Mouse (Mus musculus) embryo, embryonic 10 days (tissue): ENCODE data around the gene Hpse.

Experiments
- DNase-seq: peaks from one replicate; pipeline ENCODE4 v3.0.0-alpha.2; 2015; ENCODE audit warnings: low spot score

The Hpse gene

GRCm38 (mm10) chr5:100697398-100697797, 22.1 kb downstream of the Hpse start:
- DNase-seq: no peak

- DNase-seq: no peak
These were observed 33.9 kb downstream of the Hpse start for GRCm38 (mm10) chr5:100685631-100686030.

GRCm38 (mm10) chr5:100680542-100680933, 39.0 kb downstream of the Hpse start:
- DNase-seq: no peak

GRCm38 (mm10) chr5:100679911-100680541, 39.5 kb downstream of the Hpse start:
- DNase-seq: no peak

- peak; percentile 95 for DNase-seq
These were observed 44.7 kb downstream of the Hpse start, which contains the start of gene Coq2 for GRCm38 (mm10) chr5:100674711-100675376. Gene Coq2 (minus strand): TSS chr5:100675140.

- peak; percentile 96 for DNase-seq
These were observed 45.6 kb downstream of the Hpse start for GRCm38 (mm10) chr5:100673745-100674486.

GRCm38 (mm10) chr5:100672403-100672802, 47.1 kb downstream of the Hpse start:
- DNase-seq: no peak

- no peak for DNase-seq
These were observed 47.6 kb downstream of the Hpse start for GRCm38 (mm10) chr5:100671897-100672296.

GRCm38 (mm10) chr5:100671398-100671797, 48.1 kb downstream of the Hpse start:
- DNase-seq: peak; percentile 65

- DNase-seq: no peak
These were observed 52.6 kb downstream of the Hpse start for GRCm38 (mm10) chr5:100666965-100667364.

- DNase-seq: peak; percentile 54
These were observed 55.7 kb downstream of the Hpse start for GRCm38 (mm10) chr5:100663854-100664253.

- no peak for DNase-seq
These were observed 56.5 kb downstream of the Hpse start for GRCm38 (mm10) chr5:100663011-100663410.

GRCm38 (mm10) chr5:100658460-100658859, 61.1 kb downstream of the Hpse start:
- DNase-seq: no peak

- DNase-seq: no peak
These were observed 63.2 kb downstream of the Hpse start for GRCm38 (mm10) chr5:100656352-100656751.

- no peak for DNase-seq
These were observed 67.2 kb downstream of the Hpse start for GRCm38 (mm10) chr5:100652327-100652726.

GRCm38 (mm10) chr5:100651486-100651885, 68.0 kb downstream of the Hpse start:
- DNase-seq: no peak

- DNase-seq: no peak
These were observed 68.5 kb downstream of the Hpse start for GRCm38 (mm10) chr5:100650969-100651368.

GRCm38 (mm10) chr5:100648546-100648945, 71.0 kb downstream of the Hpse start:
- DNase-seq: no peak

GRCm38 (mm10) chr5:100648046-100648445, 71.5 kb downstream of the Hpse start:
- DNase-seq: no peak

GRCm38 (mm10) chr5:100646558-100646957, 73.0 kb downstream of the Hpse start:
- DNase-seq: no peak

GRCm38 (mm10) chr5:100643991-100644535, 75.5 kb downstream of the Hpse start:
- no peak for DNase-seq

- DNase-seq: no peak
These were observed 76.1 kb downstream of the Hpse start for GRCm38 (mm10) chr5:100643253-100643990.
